In the genomic region with DNA sequence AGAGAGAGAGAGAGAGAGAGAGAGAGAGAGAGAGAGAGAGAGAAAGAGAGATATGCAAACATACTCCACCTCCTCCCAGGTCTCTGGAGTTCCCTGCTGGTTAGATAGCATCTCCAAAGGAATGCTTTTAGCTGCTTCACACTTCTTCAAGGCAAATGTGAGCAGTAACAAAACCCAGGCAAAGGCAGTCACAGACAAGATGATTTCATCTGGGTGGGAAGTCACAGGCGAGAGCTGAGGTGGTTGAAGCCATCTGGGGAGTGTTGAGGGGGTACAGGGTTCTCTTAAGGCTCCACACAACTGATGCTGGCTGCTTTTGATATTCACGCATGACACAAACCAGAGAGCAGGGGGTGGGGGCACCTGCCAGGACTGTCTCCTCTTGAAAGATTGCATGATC, we compare ENCODE assay signal across 30 mouse cellular contexts.
DNase-seq lines count a peak whose midpoint lies in the region; ATAC-seq lines count a peak whose summit lies in the region.
"Had no signal": no experiment of that assay in that cellular context is flagged by ENCODE, and none has a peak within 500 bp of the region (broad histone marks: within the 10 kb centered on the region; RNA-seq: fewer than 3 reads in every experiment).

No protein-coding gene starts in this region.

- WGBS in neural tube, embryonic 13.5 days = 71% methylated on average over 2 of the region's 2 CpGs
- 63% methylated on average over 2 of the region's 2 CpGs for WGBS in forebrain, embryonic 11.5 days

- H3K27me3 ChIP-seq in neural tube, embryonic 13.5 days = no peaks in the 10 kb centered on the region
- no peaks in the 10 kb centered on the region for H3K27me3 ChIP-seq in forebrain, embryonic 11.5 days (ENCODE audit: control insufficient read depth, insufficient read depth, low read length)
- H3K27me3 ChIP-seq: liver, embryonic 13.5 days; megakaryocyte, embryonic 14.5 days; midbrain, embryonic 13.5 days had no signal

- peaks cover 14% of the 10 kb centered on the region for H3K4me1 ChIP-seq in neural tube, embryonic 13.5 days (replicated peaks)
- H3K4me1 ChIP-seq in forebrain, embryonic 11.5 days (replicated peaks; ENCODE audit: control insufficient read depth, insufficient read depth, low read length) = 0 out of 2 replicates have a peak, but pooled peaks cover 2% of the 10 kb centered on the region
- H3K4me1 ChIP-seq: forebrain, embryonic 13.5 days; limb, embryonic 10.5 days; liver, embryonic 13.5 days; megakaryocyte, embryonic 14.5 days; midbrain, embryonic 13.5 days had no signal

- no peak overlapping the region for H3K9ac ChIP-seq in neural tube, embryonic 13.5 days
- H3K9ac ChIP-seq in forebrain, embryonic 11.5 days (ENCODE audit: low read length) = no peak overlapping the region
- H3K9ac ChIP-seq: forebrain, embryonic 13.5 days; hindbrain, embryonic 14.5 days; limb, embryonic 15.5 days; liver, embryonic 13.5 days; midbrain, embryonic 13.5 days had no signal

- no peaks in the 10 kb centered on the region for H3K9me3 ChIP-seq in neural tube, embryonic 13.5 days
- H3K9me3 ChIP-seq in forebrain, embryonic 11.5 days (ENCODE audit: control insufficient read depth, low read length) = no peaks in the 10 kb centered on the region
- H3K9me3 ChIP-seq: forebrain, embryonic 13.5 days; limb, embryonic 10.5 days; limb, embryonic 15.5 days; liver, embryonic 13.5 days; megakaryocyte, embryonic 14.5 days; midbrain, embryonic 13.5 days had no signal

- peak; percentile 59 for ATAC-seq in frontal cortex, adult (ENCODE audit: low TSS enrichment)
- ATAC-seq in neural tube, embryonic 13.5 days (ENCODE audit: low read depth) = no peak
- ATAC-seq in forebrain, embryonic 11.5 days (replicated peaks; ENCODE audit: low FRiP score) = no peak
- ATAC-seq: forebrain, embryonic 13.5 days; intestine, postnatal 0 days; lung, postnatal 0 days; midbrain, embryonic 13.5 days had no signal

- H3K4me2 ChIP-seq in neural tube, embryonic 13.5 days = no peak overlapping the region
- no peak overlapping the region for H3K4me2 ChIP-seq in forebrain, embryonic 11.5 days (ENCODE audit: low read depth, low read length, severe bottlenecking)
- H3K4me2 ChIP-seq: forebrain, embryonic 13.5 days; heart, embryonic 11.5 days; hindbrain, embryonic 14.5 days; limb, embryonic 15.5 days; liver, embryonic 13.5 days; midbrain, embryonic 13.5 days had no signal

- DNase-seq in frontal cortex, postnatal 25 days (ENCODE audit: low spot score in 2 of 2) = no peak
- DNase-seq in neural tube, embryonic 10.5 days (ENCODE audit: extremely low spot score, low spot score) = no peak
- DNase-seq in thymus, postnatal 14 days = peak; percentile 37
- no peak for DNase-seq in thymus, adult 18-20 months
- DNase-seq in forebrain, embryonic 11.5 days (ENCODE audit: low spot score) = no peak
- DNase-seq: adrenal gland, adult 8-10 months; cerebellum, adult 8-10 months; cerebellum, postnatal 25 days; gastrocnemius, postnatal 10 days; heart, postnatal 36 days; kidney, adult 9 months; kidney, postnatal 14 days; layer of hippocampus, adult 9-11 months; liver, embryonic 13.5 days; lung, adult 18-20 months; lung, postnatal 4 days; spleen, adult 18-20 months had no signal

- no peaks in the 10 kb centered on the region for H3K36me3 ChIP-seq in neural tube, embryonic 13.5 days
- H3K36me3 ChIP-seq in forebrain, embryonic 11.5 days (ENCODE audit: control insufficient read depth, insufficient read depth, low read length) = no peaks in the 10 kb centered on the region
- H3K36me3 ChIP-seq: G1E; limb, embryonic 10.5 days; limb, embryonic 15.5 days; liver, embryonic 13.5 days; midbrain, embryonic 13.5 days had no signal

- no peak overlapping the region for H3K4me3 ChIP-seq in neural tube, embryonic 13.5 days
- H3K4me3 ChIP-seq in forebrain, embryonic 11.5 days (ENCODE audit: low read depth, low read length) = no peak overlapping the region
- H3K4me3 ChIP-seq: erythroblast, embryonic 14.5 days; forebrain, embryonic 13.5 days; limb, embryonic 10.5 days; limb, embryonic 15.5 days; liver, embryonic 13.5 days; megakaryocyte, embryonic 14.5 days; midbrain, embryonic 13.5 days had no signal

- peak overlapping the region; percentile 18; the same call in 1 of the 2 replicates for H3K27ac ChIP-seq in neural tube, embryonic 13.5 days (replicated peaks)
- H3K27ac ChIP-seq in forebrain, embryonic 11.5 days (ENCODE audit: low read depth, low read length) = no peak overlapping the region
- H3K27ac ChIP-seq: forebrain, embryonic 13.5 days; hindbrain, embryonic 14.5 days; limb, embryonic 10.5 days; limb, embryonic 15.5 days; liver, embryonic 13.5 days; midbrain, embryonic 13.5 days had no signal
